Mouse (Mus musculus) frontal cortex, adult (tissue): ENCODE measurements around the gene Rexo4.

Source experiments
- ATAC-seq: cut with Nextera tagmentation; 2 replicates; pipeline ENCODE4 v1.9.2; 2017; ENCODE audit warnings: mild to moderate bottlenecking, moderate library complexity, mixed read lengths; ENCODE audit not compliant: low TSS enrichment

Gene Rexo4

DNA sequence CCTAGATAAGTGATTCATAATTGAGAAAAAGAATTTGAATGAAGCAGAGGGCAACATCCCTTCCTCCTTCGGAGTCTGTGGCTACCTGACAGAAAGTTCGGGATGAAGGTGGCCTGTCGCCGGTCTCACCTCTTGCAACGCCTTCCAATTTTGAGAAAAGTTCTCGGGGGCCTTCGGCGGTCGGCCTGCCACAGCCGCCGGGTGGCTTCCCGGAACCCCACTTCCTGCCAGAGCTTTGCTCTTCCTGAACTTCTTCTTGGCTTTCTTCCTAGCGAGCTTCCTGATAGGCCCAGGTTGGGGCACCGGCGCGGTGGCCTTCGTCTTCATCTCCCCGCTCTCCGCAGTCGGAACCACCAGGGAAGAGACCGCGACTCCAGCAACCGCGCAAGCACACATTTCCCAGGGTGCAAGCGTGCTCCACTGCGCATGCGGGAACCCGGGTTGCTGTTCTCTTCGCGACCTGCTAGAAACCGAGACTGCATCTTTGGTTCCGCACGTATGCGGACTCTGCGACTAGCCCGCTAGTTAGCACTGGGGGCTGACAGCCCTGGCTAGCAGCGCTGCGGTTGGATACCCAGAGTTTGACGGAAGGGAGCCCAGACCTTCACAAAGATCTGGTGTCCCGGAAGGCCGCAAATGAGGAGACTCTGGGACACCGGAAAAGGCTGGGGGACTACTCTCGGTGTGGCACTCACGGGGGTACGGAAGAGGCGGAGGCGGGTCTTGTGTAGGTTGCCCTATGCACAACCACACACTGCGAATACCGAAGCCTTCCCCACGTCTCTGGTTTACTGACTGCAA, at the start of gene Rexo4:
Gene Rexo4 (minus strand): TSS at position 464 of the 801 bp plus-strand sequence.
- ATAC-seq = peak; percentile 99

DNA sequence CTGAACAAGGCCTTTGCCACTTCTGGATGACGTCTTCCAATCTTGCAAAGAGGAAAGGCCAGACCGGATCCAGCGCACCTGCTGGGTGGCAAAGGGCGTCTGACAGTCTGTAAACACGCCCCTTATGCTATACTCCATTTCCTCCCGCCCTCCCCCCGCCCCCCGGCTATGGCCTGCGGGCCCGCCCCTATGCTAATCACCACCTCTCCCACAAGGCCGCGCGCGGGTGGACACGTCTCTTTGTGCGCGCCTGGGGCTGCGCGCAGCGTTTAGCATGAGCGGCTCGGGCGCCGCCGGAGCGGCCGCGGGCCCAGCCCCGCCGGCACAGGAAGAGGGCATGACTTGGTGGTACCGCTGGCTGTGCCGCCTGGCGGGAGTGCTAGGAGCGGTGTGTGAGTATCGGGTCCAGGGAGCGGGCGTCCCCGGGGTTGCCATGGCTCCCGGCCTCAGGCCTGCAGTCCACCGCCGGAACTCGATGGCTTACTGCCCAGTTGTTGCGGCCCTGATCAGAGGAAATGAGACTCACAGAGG, 45.6 kb upstream of the Rexo4 start, which contains the start of gene Cacfd1:
Gene Cacfd1 (plus strand): TSS at position 213 of the 531 bp plus-strand sequence.
- peak; percentile 77 for ATAC-seq

DNA sequence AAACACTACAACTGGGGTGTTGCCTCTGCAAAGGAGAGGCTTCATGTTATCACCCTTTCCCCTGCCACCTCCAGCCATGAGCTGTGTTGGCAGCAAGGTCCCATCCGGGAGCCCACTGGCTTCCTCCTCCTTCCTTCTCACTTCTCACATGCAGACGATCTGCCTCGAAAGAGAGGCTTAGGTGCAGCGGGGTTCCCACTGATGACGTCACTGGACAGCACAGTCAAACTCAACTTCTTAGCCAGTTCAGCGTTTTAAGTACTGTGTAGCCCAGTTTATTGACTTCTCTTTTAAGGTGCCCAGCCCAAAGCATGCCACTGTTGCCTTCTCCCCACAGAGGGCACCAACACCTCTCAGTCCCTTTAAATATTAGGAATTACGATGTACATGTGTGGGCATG, 43.5 kb upstream of the Rexo4 start:
- ATAC-seq = no peak

DNA sequence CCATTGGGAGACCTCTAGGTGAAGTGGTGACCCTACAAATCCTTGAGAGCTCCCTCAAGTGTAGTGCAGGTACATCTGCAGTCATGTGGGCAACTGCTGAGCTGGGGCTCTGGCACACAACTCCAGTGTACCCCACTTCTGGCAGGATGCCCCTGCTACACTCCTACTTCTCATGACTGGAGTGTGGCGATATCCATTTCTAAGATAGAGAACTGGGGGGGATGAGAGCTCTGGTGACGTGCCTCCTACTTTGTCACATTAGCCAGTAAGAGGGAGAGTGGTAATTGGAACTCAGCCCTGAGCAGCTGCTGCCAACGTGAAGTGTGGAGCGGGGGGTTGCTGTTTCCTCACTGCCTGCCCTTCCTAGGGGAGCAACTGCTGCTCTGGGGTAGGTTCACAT, 42.1 kb upstream of the Rexo4 start:
- peak; percentile 60 for ATAC-seq

DNA sequence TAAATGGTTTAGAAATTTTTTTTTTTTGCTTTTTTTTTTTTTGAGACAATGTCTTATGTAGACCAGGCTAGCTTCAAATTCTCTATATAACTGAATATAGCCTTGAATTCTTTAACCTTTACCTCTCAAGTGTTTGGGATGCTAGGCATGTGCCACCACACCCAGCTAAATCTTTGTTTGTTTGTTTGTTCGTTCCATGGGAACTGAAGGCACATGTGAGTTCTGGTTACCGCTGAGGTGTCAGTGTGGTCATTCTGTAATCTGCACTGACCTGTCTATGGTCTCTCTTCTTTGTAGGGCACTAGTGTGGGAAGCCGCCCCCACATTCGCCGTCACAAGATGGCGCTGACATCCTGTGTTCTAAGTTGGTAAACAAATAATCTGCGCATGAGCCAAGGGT, 33.8 kb upstream of the Rexo4 start:
- no peak for ATAC-seq

DNA sequence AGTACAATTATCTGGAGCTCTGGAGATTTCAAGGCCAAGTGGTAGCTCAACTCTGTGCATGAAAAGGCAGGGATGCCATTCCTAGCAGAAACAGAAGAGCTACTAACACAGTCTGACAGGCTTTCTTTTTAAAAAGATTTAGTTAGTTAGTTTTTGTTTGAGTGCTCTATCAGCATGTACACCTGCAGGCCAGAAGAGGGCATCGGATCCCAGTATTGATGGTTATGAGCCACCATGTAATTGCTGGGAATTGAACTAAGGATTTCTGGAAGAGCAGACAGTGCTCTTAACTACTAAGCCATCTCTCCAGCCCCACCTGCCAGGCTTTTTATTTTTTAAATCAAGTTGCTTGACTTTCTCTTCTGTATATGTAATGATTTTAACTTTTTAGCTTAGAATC, 33.3 kb upstream of the Rexo4 start:
- ATAC-seq = no peak

DNA sequence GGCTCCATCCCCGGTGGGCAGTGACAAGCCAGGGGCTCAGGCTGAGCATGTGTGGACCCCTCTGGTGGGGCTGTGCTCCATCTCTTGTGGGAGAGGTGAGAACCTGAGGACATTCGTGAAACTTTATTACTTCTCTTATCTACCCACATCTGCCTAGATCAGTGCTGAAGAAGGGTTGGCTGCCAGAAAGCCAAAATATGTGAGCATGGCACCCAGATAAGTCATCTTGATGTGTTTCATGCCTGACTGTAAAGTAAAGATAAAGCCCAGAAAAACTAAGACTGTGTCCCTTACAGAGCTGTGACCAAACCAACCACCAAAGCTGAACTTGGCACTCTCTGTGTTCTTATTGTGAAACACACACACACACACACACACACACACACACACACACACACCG, 29.8 kb upstream of the Rexo4 start:
- no peak for ATAC-seq

DNA sequence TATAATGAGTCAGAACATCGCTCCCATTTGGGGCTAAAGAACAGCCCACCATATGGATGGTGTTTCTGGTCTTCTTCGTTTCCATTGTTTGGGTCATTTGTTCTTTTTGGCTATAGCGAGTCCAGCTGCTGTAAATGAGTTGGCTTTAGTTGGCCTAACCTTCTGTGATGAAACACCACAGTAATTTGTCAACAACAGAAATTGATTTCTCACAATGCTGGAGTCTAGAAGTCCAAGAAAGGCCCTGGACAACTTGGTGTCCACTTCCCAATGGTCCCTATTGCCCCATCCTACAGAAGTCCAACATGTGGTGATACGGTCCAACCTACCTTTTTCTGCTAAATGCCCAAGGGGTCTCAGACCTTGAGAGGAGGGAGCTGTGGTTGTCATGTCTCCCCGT, 20.5 kb upstream of the Rexo4 start:
- no peak for ATAC-seq

DNA sequence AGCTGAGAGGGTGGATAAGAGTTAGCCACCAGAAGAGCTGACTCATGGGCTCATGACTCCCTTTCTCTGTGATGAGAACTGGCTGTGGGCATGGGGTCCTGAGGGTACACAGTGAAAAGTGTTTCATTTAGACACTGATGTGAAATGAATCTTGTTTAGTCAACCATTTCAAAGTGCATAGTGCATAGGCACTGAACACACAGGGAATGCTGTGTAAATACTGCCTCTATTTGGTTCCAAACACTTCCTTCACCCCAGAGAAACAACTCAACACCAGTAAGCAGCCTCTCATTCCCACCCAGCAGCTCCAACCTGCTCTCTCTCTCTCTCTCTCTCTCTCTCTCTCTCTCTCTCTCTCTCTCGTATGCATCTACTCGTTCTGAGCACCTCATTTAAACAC, 20.0 kb upstream of the Rexo4 start:
- ATAC-seq = no peak

DNA sequence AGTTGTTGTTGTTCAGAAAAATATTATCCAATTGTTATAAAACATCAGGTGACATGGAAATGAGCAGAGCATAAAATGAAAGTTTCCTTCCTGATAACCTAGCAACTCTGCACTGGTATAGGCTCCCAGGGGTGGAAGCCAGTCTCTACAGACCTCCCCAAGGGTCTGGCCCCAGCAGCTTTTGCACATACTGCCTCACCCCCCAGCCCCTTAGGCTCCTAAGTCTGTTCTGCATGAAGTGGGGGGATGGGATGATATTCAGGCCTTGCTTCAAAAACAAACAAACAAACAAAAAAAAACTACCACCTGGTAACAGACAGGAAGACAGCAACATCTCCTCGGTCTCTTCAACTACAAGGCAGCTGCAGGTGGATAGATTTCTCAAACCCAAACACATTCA, 16.2 kb upstream of the Rexo4 start:
- no peak for ATAC-seq

DNA sequence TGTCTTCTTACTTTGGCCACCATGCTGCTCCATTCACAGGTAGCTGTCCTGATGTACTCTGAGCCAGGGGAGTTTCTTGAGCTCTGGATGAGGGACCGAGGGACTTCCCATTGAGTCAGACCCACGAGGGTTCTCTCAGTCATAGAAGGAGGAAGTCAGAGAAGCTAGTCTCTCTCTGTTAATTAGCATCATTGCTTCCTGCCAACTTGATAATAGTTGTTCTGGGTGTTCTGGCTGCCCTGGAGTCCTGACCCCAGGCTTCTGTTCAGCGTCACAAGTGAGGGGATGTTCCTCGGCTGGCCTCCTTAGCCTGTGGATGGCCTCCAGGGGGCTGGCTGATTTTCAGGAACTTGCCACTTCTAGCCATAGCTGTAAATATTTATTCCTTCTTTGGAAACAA, 9.8 kb upstream of the Rexo4 start:
- ATAC-seq = no peak

DNA sequence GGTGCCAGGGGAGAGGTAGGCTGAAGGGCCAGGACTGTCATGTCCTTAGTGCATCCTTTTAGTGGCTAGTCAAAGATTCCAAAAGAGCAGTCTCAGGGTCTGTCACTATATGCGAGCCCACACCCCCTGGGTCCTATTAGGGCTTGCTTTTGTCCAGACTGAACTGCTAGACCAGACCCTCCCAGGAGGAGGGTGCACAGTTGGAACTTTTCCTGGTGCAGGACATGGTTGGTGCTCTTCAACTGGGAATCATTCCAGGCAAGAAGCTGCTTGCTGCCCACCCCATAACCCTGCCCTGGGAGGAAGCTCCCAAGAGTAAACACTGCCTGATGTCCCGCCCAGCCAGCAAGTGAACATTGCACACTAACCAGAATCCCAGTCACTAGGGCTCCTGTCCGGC, 8.9 kb upstream of the Rexo4 start, which contains the start of gene Adamts13:
Gene Adamts13 (plus strand): TSS at position 301 of the 400 bp plus-strand sequence.
- ATAC-seq = no peak

DNA sequence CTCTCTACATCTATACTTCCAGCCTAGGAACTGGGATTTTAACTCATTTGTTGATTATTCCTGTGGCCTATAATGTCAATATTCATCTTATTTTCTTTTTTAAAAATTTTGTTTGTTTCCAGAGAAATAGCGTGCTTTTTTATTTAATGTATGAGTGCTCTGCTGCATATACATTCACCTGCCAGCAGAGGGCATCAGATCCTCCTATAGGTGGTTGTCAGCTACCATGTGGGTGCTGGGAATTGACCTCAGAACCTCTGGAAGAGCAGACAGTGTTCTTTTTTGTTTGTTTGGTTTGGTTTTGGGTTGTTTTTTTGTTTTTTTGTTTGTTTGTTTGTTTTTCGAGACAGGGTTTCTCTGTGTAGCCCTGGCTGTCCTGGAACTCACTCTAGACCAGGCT, 3.1 kb upstream of the Rexo4 start:
- no peak for ATAC-seq

DNA sequence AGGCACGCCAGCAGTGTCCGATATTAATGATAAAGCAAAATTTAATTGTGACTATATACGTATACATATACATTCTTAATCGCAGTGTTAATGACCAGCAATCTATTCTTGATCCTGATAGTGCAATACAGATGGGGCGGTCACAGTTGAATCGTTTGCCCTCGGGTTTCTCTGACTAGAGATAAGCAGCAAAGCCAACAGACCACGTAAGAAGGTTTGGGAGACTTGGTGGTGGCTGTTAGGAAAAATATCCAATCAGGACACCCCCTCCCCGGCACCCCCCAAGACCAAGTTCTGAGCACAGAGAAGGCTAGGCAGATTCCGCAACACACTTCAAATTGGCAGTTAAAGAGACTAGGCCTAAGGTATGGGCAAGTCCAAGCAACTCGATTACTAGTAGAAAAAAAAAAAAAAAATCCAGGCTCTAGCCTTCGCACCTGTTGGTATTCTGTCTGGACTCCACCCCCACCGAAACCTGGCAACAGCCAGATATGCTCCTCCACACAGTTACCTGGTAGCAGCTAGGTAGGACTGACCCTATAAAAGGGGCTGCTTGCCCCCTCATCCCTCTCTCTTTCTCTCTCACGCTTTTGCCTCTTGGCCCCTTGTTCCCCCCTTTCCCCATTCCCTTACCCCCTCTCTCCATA, 661 bp upstream of the Rexo4 start:
- no peak for ATAC-seq

DNA sequence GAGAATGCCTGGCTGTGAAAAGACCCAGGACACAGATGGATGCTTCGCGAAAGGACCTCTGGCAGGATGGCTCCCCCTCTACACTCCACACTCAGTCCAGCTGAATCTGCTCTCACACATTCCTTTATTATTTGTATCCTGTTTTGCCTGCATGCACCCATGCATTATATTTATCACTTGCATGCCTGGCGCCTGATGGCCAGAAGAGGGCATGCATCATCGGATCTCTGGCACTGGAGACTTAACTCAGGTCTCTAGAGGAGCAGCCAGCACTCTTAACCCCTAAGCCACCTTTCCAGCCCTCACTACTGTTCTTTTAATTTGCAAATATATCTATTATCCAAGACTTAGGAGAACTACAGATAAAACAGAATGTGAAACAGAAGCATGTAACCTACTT, 3.4 kb downstream of the Rexo4 start:
- no peak for ATAC-seq

DNA sequence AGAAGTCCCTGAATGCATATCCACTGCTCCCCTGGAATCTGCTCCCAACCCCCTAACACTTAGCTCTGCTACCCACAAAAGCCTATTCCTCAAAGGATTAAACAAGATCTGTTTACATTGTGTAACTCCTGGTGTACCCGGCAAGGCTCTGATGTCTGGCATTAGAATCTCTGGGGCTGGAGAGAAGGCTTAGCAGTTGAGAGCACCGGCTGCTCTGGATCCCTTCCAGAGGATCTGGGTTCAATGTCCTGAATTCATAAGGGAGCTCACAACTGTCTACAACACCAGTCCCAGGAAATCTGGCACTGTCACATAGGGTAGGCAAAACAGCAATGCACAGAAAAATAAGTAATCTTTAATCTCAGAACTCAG, 6.7 kb downstream of the Rexo4 start:
- no peak for ATAC-seq

DNA sequence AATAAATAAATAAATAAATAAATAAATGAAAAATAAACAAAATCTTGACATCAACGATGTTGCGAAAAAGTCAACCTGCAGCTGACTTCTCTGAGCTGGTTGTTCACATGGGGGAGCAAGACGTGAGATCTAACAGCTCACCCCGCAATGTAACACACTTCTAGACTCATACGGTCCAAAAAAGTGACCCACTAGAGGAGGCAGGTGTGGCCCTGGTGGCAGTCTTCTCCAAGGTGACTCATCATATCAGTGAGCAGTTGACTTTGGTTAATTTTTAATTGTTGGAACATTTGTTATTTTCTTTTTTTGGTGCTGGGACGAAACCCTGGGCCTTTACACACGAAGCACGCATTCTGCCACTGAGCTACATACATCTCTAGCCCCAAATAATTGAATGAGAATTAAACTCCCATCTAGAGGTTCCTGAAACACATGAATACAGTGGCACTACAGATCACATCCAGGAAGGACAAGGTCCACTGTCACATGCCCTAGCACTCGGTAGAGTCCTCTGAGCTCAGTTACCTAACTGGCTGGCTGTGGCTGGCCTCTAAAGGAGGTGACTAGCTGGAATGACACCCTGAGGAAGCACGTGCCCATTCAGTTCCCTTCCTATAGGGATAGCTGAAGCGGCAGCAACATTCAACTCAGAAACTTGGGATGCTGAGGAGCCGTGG, 7.2 kb downstream of the Rexo4 start:
- no peak for ATAC-seq

DNA sequence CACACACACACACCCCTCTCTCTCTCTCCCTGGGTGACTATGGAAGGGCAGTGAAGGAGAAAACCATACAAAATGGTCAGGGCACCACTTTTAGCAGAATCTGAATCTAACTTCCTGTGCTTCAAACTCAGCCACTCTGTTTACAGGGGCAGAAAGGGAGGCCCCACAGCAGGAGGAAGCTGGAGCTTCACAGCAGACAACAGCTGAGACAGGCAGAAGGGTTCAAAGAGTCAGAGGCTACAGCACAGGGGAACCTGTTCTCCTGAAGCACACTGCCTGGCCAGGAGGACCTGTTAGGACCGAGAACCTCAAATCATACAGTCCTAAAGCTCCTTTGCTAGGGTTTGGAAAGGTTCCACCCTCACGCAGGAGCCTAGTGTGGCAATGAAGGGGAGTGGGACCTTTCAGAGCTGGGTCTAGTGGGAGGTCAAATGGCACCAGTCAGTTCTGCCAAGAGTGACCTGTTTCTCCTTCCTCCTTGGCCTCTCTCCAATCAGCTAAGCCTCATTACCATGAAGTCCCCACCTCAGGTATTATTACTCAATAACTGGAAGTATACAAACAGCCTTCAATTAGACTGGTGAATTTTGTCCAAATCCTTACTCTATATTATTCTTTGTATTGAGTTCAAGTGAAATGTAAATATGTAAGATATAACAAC, 9.3 kb downstream of the Rexo4 start:
- no peak for ATAC-seq

DNA sequence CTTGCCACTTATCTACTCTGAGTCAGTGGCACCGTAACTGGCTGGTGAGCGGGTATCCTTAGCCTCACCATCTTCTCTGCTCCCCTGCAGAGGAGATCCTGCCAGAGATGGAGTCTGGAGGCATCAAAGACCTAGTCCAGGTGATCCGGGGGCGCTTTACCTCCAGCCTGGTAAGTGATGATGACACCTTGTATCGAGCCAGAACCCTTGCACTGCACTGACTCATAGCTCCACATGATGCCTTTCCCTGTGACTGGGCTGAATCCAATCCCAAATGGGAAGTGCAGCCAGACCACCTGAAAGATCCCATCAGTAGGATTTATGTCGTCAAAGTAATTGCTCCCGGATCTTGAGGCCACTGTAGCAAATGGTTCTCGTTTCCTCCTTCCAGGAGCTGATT, 11.3 kb downstream of the Rexo4 start:
- peak; percentile 44; the same call in 1 of the 2 replicates for ATAC-seq

DNA sequence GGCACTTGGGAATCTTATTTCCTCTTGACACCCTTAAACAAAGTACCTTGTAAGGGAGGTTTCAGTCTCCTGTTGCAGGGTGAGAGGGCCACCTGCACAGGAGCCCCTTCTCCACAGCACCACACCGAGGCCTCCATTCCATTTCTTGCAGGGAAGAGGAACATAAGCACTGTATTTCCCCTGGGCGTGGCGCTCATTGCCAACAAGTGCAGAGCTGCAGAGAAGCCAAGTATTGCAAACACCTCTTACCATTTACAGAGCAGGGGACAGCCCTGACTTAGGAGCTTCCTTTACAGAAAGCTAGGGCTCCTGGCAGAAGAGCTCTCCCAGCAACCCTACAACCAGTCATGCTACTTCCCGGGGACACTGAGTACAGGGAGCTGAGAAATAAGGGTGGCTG, 12.0 kb downstream of the Rexo4 start:
- no peak for ATAC-seq

DNA sequence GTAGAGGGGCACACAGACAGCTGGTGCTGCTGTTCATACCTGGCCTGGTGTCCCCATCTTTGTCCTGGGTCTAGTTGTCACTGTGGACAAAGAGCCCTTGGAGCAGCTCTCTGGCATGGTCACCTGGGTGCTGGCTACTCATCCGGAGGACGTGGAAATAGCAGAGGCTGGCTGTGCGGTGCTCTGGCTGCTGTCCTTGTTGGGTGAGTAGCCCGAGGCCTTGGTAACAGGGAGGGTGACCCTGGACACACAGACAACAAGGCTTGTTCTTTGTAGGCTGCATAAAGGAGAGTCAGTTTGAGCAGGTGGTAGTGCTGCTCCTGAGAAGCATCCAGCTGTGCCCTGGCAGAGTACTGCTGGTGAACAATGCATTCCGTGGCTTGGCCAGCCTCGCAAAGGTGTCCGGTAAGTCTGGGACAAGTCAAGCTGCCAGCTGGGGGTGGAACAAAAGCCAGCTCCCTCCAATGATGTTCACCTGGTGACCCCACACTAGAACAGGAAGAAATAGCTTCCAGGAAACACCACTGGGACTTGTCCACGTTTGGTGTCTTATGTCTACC, 12.8 kb downstream of the Rexo4 start:
- ATAC-seq = no peak

DNA sequence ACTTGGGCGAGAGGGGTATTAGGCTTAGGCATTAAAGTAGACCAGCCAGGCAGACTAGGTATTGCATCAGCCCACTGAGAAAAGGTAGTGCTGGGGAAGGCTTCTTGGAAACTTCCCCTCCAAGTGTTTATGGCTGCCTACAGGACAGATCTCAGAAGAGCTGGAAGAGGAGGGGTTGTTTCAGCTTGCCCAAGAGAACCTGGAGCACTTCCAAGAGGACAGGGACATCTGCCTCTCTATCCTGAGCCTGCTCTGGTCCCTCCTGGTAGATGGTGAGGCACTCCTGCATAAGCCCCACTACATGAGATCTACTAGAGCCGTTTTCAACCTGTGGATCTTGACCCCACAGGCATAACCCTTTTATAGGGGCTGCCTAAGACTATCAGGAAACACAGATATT, 13.8 kb downstream of the Rexo4 start:
- ATAC-seq = no peak
